Mouse (Mus musculus) heart, postnatal 0 days (tissue): ENCODE measurements around the gene Avpr2.
A peak's percentile ranks its signal among the peaks of the same experiment; 100 is the strongest.

ENCODE experiments used
- CTCF ChIP-seq: IDR thresholded peaks from 2 replicates; pipeline ENCODE4 v1.5.1; 2016; ENCODE audit warnings: antibody characterized with exemption, control low read depth, low read depth
- EP300 ChIP-seq: IDR thresholded peaks from 2 replicates; pipeline ENCODE4 v1.6.1; 2016; ENCODE audit warnings: antibody characterized with exemption, low read depth

DNA sequence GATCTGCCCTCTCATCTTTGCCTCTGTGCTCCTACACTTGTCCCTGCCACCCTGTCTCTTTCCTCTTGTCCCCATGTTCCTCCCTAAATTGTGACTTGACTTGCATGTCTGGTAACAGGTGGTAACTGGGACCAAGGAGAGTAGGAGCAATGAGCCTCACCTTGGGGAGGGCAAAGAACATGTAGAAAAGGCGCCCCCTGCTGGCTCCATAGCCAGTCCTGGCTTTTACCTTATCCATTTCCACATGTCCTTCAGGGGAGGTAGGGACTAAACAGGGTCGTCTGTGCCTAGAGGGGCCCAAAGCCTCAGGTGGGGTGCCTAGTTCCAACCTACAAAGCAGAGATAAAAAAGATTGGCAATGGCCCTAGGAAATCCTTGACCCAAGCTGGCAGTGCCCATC, 3.8 kb downstream of the Avpr2 start, which contains the start of gene L1cam:
- TF ChIP-seq EP300 (no peak), CTCF (peak; percentile 35)
